Mouse (Mus musculus) bone marrow, adult 2 months (tissue): Measurements from ENCODE around the gene Scml4. TPM values are rescaled to one million over a fixed set of nuclear protein-coding genes. Genes with fewer than 3 reads are reported as not detected.

ENCODE experiments used
- H3K27ac ChIP-seq: fragments of 200-500 bp; 2 replicates; pipeline ENCODE4 v1.5.1; 2012; ENCODE audit warnings: low read depth, mild to moderate bottlenecking, control low read depth, inconsistent platforms, low read length; ENCODE audit not compliant: control insufficient read depth, poor library complexity, insufficient read depth
- H3K4me1 ChIP-seq: fragments of 200-500 bp; 2 replicates; pipeline ENCODE4 v1.6.1; 2011; ENCODE audit warnings: low read length; ENCODE audit not compliant: control insufficient read depth, insufficient read depth
- H3K4me3 ChIP-seq: fragments of 200-500 bp; replicated peaks from 2 replicates; pipeline ENCODE3; 2011; ENCODE audit warnings: mild to moderate bottlenecking, low read depth, low read length, control low read depth; ENCODE audit not compliant: control insufficient read depth
- CTCF ChIP-seq: fragments of 200-500 bp; IDR thresholded peaks from 2 replicates; pipeline ENCODE4 v1.5.1; 2011; ENCODE audit warnings: low read length, control low read depth; ENCODE audit not compliant: control insufficient read depth, insufficient read depth
- POLR2A ChIP-seq: fragments of 200-500 bp; IDR thresholded peaks from 2 replicates; pipeline ENCODE4 v1.6.1; 2011; ENCODE audit warnings: low read depth, mild to moderate bottlenecking, control low read depth, low read length, borderline replicate concordance; ENCODE audit not compliant: control insufficient read depth
- WGBS: fragments of 180-500 bp; shearing (Covaris S2); methylation state at CpG from one replicate; pipeline ENCODE4 v1.1.7; 2018; 5-methylcytosine and 5-hydroxymethylcytosine counted together
- polyA plus RNA-seq: library from polyadenylated mRNA; stranded (reverse); fragments of >200 nt; gene quantifications from 2 replicates; pipeline ENCODE4 v1.2.4, GENCODE M21; 2011; ENCODE audit warnings: low replicate concordance; ENCODE audit not compliant: missing spikeins, insufficient read depth, insufficient read length

Gene Scml4
- polyA plus RNA-seq, 1 experiment: 3.7 TPM

DNA sequence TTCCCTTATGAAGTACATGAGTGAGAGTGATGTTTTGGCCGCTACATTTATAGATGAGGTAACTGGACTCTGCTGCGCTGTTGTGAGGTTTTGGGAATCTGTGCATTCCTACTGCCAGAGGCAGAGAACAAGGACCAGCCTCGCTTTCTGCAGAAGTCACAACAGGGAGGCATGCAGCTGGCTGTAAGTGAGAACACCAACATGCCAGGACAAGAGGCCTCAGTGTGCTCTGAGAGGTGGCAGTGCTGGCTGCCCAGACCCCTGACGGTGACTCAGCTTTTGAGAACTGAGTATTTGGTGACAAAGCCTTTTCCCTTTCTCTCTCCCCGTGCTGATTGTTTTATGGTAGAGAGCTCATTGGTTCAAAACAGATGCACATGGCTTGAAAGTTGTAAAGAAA is 4.5 kb downstream of the Scml4 start:
- WGBS: 68% methylated on average over 5 of the region's 5 CpGs
- H3K27ac ChIP-seq: no peak overlapping the region
- TF ChIP-seq POLR2A: no peak
- TF ChIP-seq CTCF: no peak
- peaks cover 5% of the 10 kb centered on the region; the same call in 1 of the 2 replicates for H3K4me1 ChIP-seq
- H3K4me3 ChIP-seq: no peak overlapping the region

DNA sequence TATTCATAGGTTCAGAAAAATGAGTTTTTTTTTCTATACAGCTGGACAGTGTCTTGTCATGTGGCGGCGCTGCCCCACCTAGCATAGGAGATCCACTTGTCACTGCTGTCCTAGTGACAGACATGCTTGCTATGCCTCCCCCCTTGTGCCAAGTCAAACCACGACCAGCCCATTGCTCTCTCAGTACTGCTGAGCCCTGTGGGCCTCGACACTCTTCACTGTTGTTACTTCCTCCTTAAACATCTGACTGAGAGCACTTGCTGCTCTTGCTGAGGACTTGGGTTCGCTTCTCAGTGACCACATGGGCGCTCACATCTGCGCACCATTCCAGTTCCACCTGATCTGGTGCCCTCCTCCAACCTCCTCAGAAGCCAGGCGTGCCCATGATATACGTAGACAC is 8.2 kb downstream of the Scml4 start:
- Histone ChIP-seq H3K4me1 (peaks cover 2% of the 10 kb centered on the region; the same call in 1 of the 2 replicates), H3K27ac (no peak overlapping the region), H3K4me3 (no peak overlapping the region)
- TF ChIP-seq CTCF: no peak
- no peak for TF ChIP-seq POLR2A
- 67% methylated on average over 9 of the region's 9 CpGs for WGBS

DNA sequence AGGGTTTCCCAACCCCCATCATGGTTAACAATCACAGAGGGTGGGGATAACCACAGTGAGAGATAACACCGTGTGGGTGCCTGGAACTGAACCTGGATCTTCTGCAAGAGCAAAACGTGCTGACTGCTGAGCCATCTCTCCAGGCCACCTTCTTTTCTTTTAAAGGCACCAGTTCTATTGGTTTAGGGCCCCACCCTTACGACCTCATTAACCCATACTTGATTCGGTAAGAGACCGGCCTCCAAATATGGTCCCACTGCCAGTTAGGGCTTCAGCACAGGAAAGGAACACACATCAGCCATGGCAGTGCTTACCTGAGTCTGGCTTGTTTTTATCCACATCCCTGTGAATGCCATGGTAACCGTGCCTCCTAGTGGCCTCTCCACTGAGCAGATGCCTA is 9.3 kb downstream of the Scml4 start:
- Histone ChIP-seq H3K4me3 (no peak overlapping the region), H3K4me1 (no peaks in the 10 kb centered on the region), H3K27ac (no peak overlapping the region)
- no peak for TF ChIP-seq POLR2A
- TF ChIP-seq CTCF: no peak
- WGBS: 71% methylated on average over 6 of the region's 6 CpGs

DNA sequence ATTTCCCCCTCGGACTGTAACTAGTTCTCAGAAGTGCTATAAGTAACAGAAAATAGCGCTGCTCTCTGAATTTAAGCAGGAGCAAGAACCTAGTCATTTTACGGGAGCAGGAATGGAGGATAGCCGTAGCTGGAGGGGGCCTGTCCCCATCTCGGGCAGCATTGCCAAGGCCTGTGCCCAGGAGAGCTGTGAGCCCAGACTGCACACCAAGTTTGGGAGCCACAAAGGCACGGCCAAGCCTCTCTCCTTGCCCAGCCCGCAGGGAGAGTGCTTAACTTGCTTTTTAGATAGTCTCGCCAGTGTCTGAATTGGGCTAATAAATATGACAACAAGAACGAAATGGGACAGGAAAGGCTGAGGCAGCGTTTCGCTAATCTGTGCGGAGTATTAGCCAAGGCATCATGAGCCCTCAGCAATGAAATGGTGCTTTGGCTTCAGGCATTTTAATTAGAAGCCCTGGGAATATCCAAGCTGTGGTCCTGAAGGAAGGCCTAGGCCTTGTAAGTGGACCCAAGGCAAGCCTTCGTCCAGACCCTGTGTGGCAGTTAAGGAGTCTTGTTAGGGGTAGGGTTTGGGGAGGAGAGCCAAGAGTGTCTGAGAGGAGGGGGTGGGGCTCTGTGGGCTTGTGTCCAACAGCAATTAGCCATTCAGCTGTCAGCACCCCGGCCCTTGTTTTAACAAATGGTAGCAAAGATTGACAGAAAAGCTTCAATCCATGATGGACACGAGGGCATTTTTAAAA is 12.3 kb downstream of the Scml4 start:
- H3K4me3 ChIP-seq: no peak overlapping the region
- WGBS: 84% methylated on average over 15 of the region's 15 CpGs
- no peak overlapping the region for H3K27ac ChIP-seq
- peaks cover 2% of the 10 kb centered on the region; the same call in 1 of the 2 replicates for H3K4me1 ChIP-seq
- no peak for TF ChIP-seq POLR2A
- no peak for TF ChIP-seq CTCF

DNA sequence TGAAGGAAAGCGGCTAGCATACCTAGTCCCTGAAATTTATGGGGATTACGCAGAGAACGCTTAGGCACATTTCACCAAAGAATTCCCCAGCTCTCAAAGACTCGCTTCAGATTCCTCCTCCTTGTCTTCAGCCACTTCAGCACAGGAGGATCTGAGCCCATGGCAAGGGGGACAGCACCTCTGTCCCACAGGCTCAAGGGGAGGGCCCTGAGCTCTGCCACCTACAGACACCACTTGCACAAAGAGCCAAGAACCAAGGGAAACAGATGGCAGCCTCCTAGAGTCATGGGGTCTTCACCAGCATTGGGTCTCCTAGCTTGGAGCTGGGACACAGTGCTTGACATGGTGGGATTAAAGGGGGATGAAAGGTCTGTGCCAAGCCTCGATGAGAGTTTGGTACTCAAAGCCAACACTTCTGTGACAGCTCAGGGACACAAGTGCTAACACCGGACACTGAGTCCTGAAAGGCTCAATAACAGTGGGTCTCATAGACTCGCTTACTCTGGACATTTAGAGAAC is 13.0 kb downstream of the Scml4 start:
- Histone ChIP-seq H3K4me1 (peaks cover 2% of the 10 kb centered on the region; the same call in 1 of the 2 replicates), H3K4me3 (no peak overlapping the region), H3K27ac (no peak overlapping the region)
- WGBS: 87% methylated on average over 7 of the region's 7 CpGs
- TF ChIP-seq CTCF: no peak
- no peak for TF ChIP-seq POLR2A

DNA sequence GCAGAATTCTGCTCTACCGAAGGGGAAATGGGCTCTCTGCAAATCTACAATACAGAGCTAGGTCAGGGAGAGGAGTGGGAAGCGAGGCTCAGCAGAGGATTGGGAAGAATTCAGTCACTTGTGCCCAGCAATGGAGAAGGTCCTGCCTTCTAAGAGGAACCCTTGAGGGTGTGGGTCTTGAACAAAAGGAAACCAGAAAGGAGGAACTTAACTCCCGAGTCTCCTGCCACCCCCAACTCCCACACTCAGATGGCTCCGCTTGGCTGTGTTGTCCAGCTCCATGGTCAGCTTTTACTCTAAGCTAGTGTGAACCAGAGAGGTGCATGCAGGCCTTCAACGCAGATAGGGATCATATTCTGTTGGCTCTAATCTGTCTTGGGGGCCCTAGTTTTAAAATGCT is 16.0 kb downstream of the Scml4 start:
- WGBS: 16% methylated on average over 5 of the region's 5 CpGs
- no peak overlapping the region for H3K4me3 ChIP-seq
- TF ChIP-seq POLR2A: no peak
- no peak for TF ChIP-seq CTCF
- peaks cover 2% of the 10 kb centered on the region; the same call in 1 of the 2 replicates for H3K4me1 ChIP-seq
- no peak overlapping the region for H3K27ac ChIP-seq

DNA sequence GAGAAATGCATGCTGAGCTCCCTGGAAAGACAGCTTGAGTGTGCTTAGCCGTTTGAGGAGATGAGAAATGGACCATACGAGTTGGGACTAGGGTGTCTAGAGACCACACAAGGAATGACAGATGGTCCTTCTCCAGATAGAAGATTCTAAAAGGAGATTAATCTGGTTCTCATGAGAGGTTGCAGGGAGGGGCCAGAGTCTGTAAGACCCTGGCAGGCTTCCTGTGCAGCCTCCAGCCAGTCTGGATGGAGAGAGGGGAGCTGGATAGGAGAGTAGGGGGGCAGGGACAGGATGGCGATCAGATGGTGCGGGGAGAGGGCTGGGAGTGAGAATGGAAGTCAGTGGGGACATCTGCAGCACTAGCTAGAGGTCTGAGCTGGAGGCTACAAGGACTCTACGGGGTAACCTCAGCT is 19.1 kb downstream of the Scml4 start:
- Histone ChIP-seq H3K4me3 (no peak overlapping the region), H3K27ac (no peak overlapping the region), H3K4me1 (peaks cover 2% of the 10 kb centered on the region; the same call in 1 of the 2 replicates)
- WGBS: 87% methylated on average over 5 of the region's 5 CpGs
- TF ChIP-seq CTCF (no peak), POLR2A (no peak)

DNA sequence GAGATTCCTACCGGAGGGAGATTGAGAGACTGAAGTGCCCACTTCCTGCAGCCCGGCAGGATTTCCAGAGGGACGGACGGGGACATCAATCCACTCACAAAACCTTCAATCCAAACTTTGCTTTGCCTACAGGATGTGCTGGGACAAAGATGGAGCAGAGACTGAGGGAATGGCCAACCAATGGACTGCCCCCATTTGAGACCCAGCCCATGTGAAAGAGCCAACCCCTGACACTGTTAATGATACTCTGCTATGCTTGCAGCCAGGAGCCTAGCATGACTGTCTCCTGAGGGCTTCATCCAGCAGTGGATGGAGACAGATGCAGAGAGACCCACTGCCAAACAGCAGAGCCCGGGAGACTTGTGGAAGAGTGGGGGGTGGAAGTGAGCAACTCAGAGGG is 19.5 kb downstream of the Scml4 start:
- Histone ChIP-seq H3K4me3 (no peak overlapping the region), H3K4me1 (peaks cover 2% of the 10 kb centered on the region; the same call in 1 of the 2 replicates), H3K27ac (no peak overlapping the region)
- 87% methylated on average over 5 of the region's 5 CpGs for WGBS
- TF ChIP-seq CTCF (no peak), POLR2A (no peak)
